ENCODE assay signal across 11 mouse cellular contexts in genomic region chr2:122712848-122713247, GRCm38 (mm10).
"Had no signal": no experiment of that assay in that cellular context is flagged by ENCODE, and none has a peak within 500 bp of the region (broad histone marks: within the 10 kb centered on the region; RNA-seq: fewer than 3 reads in every experiment).

No protein-coding gene starts in this region.

- DNase-seq: retina, postnatal 1 day; right cerebral cortex, adult 18-20 months; right cerebral cortex, postnatal 14 days; right cerebral cortex, postnatal 4 days; spleen, adult 18-20 months; thymus, adult 18-20 months; thymus, adult 2 months; thymus, postnatal 14 days; thymus, postnatal 25 days; thymus, postnatal 36 days; thymus, postnatal 4 days had no signal
